Mouse (Mus musculus) monocyte, adult 5-6 weeks (primary cell): ENCODE data around the gene Dapk2. TPM values are rescaled to one million over a fixed set of nuclear protein-coding genes. Genes with fewer than 3 reads are reported as not detected.
A peak's percentile ranks its signal among the peaks of the same experiment; 100 is the strongest.

ENCODE experiments used
- ATAC-seq: fragments of 153-309, 156-312 bp; replicated peaks from 2 replicates; pipeline ENCODE4 v1.8.0; 2017; ENCODE audit warnings: mild to moderate bottlenecking; ENCODE audit not compliant: low TSS enrichment, insufficient number of reproducible peaks, severe bottlenecking, poor library complexity, low FRiP score
- total RNA-seq: library from RNA; stranded (forward); fragments of 200-1000, 200-491, 200-594 nt; gene quantifications from 3 replicates; pipeline ENCODE4 v1.2.3, GENCODE M21; 2017

The Dapk2 gene
- total RNA-seq, 1 experiment from 2014 or later: 15.3 TPM

GRCm38 (mm10) chr9:66131466-66131865, 26.6 kb upstream of the Dapk2 start:
- peak; percentile 75 for ATAC-seq

- peak; percentile 55; the same call in 1 of the 2 replicates for ATAC-seq
Measured at GRCm38 (mm10) chr9:66135967-66136366, 22.1 kb upstream of the Dapk2 start.

GRCm38 (mm10) chr9:66138193-66138592, 19.8 kb upstream of the Dapk2 start:
- ATAC-seq: no peak

- ATAC-seq: no peak
Measured at GRCm38 (mm10) chr9:66142265-66142664, 15.8 kb upstream of the Dapk2 start.

GRCm38 (mm10) chr9:66144248-66144647, 13.8 kb upstream of the Dapk2 start:
- ATAC-seq: peak; percentile 70; the same call in 1 of the 2 replicates

- ATAC-seq: no peak
Measured at GRCm38 (mm10) chr9:66146141-66146540, 11.9 kb upstream of the Dapk2 start.

- ATAC-seq: no peak
Measured at GRCm38 (mm10) chr9:66152011-66152410, 6.0 kb upstream of the Dapk2 start.

GRCm38 (mm10) chr9:66153594-66153993, 4.4 kb upstream of the Dapk2 start:
- ATAC-seq: no peak

- ATAC-seq: no peak
Measured at GRCm38 (mm10) chr9:66154013-66154412, 4.0 kb upstream of the Dapk2 start.

- ATAC-seq: no peak
Measured at GRCm38 (mm10) chr9:66155534-66155933, 2.5 kb upstream of the Dapk2 start.

- no peak for ATAC-seq
Measured at GRCm38 (mm10) chr9:66158885-66159430, 935 bp downstream of the Dapk2 start.

- ATAC-seq: no peak
Measured at GRCm38 (mm10) chr9:66160155-66160554, 2.1 kb downstream of the Dapk2 start.

GRCm38 (mm10) chr9:66162995-66163394, 5.0 kb downstream of the Dapk2 start:
- no peak for ATAC-seq

GRCm38 (mm10) chr9:66167222-66167621, 9.2 kb downstream of the Dapk2 start:
- no peak for ATAC-seq

- no peak for ATAC-seq
Measured at GRCm38 (mm10) chr9:66168233-66168632, 10.2 kb downstream of the Dapk2 start.

GRCm38 (mm10) chr9:66170506-66170905, 12.5 kb downstream of the Dapk2 start:
- no peak for ATAC-seq

GRCm38 (mm10) chr9:66171275-66171921, 13.4 kb downstream of the Dapk2 start:
- no peak for ATAC-seq

- ATAC-seq: no peak
Measured at GRCm38 (mm10) chr9:66173316-66173855, 15.4 kb downstream of the Dapk2 start.

- no peak for ATAC-seq
Measured at GRCm38 (mm10) chr9:66174985-66175384, 17.0 kb downstream of the Dapk2 start.

GRCm38 (mm10) chr9:66177975-66178374, 20.0 kb downstream of the Dapk2 start:
- ATAC-seq: no peak
